Mouse (Mus musculus): Measurements from ENCODE around the gene Lama5.

Lama5 gene

GRCm38 (mm10) chr2:180254436-180255209, 29.0 kb upstream of the Lama5 start:
- no peak for DNase-seq (ENCODE audit: low spot score in 2 of 2)

GRCm38 (mm10) chr2:180251838-180252237, 26.2 kb upstream of the Lama5 start:
- DNase-seq (ENCODE audit: low spot score in 2 of 2) = no peak

- DNase-seq (ENCODE audit: low spot score in 2 of 2) = peak; percentile 69 to 74
Observed at GRCm38 (mm10) chr2:180250930-180251611, 25.4 kb upstream of the Lama5 start.

GRCm38 (mm10) chr2:180248947-180249660, 23.4 kb upstream of the Lama5 start:
- no peak for DNase-seq (ENCODE audit: low spot score in 2 of 2)

GRCm38 (mm10) chr2:180247916-180248315, 22.3 kb upstream of the Lama5 start:
- DNase-seq (ENCODE audit: low spot score in 2 of 2) = no peak

GRCm38 (mm10) chr2:180243108-180243507, 17.4 kb upstream of the Lama5 start:
- DNase-seq (ENCODE audit: low spot score in 2 of 2) = no peak

- no peak for DNase-seq (ENCODE audit: low spot score in 2 of 2)
Observed at GRCm38 (mm10) chr2:180238591-180238990, 12.9 kb upstream of the Lama5 start.

GRCm38 (mm10) chr2:180237601-180238345, 12.1 kb upstream of the Lama5 start:
- no peak for DNase-seq (ENCODE audit: low spot score in 2 of 2)

GRCm38 (mm10) chr2:180236930-180237329, 11.3 kb upstream of the Lama5 start:
- peak in 1 of 2 experiments; percentile 57 for DNase-seq (ENCODE audit: low spot score in 2 of 2)

GRCm38 (mm10) chr2:180236500-180236899, 10.8 kb upstream of the Lama5 start:
- no peak for DNase-seq (ENCODE audit: low spot score in 2 of 2)

GRCm38 (mm10) chr2:180235788-180236187, 10.1 kb upstream of the Lama5 start:
- DNase-seq (ENCODE audit: low spot score in 2 of 2) = no peak

GRCm38 (mm10) chr2:180234980-180235379, 9.3 kb upstream of the Lama5 start:
- DNase-seq (ENCODE audit: low spot score in 2 of 2) = no peak

- no peak for DNase-seq (ENCODE audit: low spot score in 2 of 2)
Observed at GRCm38 (mm10) chr2:180234353-180234752, 8.7 kb upstream of the Lama5 start.

- DNase-seq (ENCODE audit: low spot score in 2 of 2) = no peak
Observed at GRCm38 (mm10) chr2:180233101-180233904, 7.6 kb upstream of the Lama5 start.

GRCm38 (mm10) chr2:180230482-180230881, 4.8 kb upstream of the Lama5 start:
- DNase-seq (ENCODE audit: low spot score in 2 of 2) = no peak

- DNase-seq (ENCODE audit: low spot score in 2 of 2) = no peak
Observed at GRCm38 (mm10) chr2:180229129-180229528, 3.5 kb upstream of the Lama5 start.

- no peak for DNase-seq (ENCODE audit: low spot score in 2 of 2)
Observed at GRCm38 (mm10) chr2:180228592-180228991, 2.9 kb upstream of the Lama5 start.

- DNase-seq (ENCODE audit: low spot score in 2 of 2) = no peak
Observed at GRCm38 (mm10) chr2:180228060-180228458, 2.4 kb upstream of the Lama5 start.

GRCm38 (mm10) chr2:180227262-180228059, 1.8 kb upstream of the Lama5 start:
- peak in 1 of 2 experiments; percentile 30 for DNase-seq (ENCODE audit: low spot score in 2 of 2)
